Comparison of ENCODE assay signal across 21 mouse cellular contexts in the genomic region with DNA sequence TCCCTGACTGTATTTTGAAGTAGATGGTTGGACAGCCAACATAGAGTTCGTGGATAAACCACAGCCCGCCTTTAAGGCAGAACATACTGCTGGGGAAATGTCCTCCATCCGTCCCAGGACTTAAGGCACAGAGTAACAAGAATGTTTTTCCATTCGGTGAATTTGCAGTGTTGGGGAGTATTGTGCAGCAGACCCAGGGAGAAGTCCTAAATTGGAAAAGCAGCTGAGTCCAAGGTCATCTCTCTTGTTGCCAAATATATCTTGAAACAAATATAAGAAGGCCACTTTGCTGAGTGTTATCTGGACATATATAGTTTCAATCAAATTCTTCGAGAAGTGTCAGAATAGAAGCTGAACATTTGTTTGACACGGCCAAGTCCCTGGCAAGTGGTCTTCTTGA. TPM values are rescaled to one million over a fixed set of nuclear protein-coding genes. Genes with fewer than 3 reads are reported as not detected.
DNase-seq lines count a peak whose midpoint lies in the region; ATAC-seq and TF ChIP-seq lines count a peak whose summit lies in the region.
"Had no signal": no experiment of that assay in that cellular context is flagged by ENCODE, and none has a peak within 500 bp of the region (broad histone marks: within the 10 kb centered on the region; RNA-seq: fewer than 3 reads in every experiment).

No protein-coding gene starts in this region.

- peaks cover 15% of the 10 kb centered on the region; the same call in 1 of the 2 replicates for H3K36me3 ChIP-seq in heart, embryonic 10.5 days
- peaks cover 10% of the 10 kb centered on the region for H3K36me3 ChIP-seq in heart, embryonic 14.5 days (ENCODE audit: control insufficient read depth, insufficient read depth, low read length)
- H3K36me3 ChIP-seq in heart, embryonic 15.5 days: no peaks in the 10 kb centered on the region; the same call in 1 of the 2 replicates
- H3K36me3 ChIP-seq in heart, postnatal 0 days (replicated peaks; ENCODE audit: control insufficient read depth, insufficient read depth, low read length): 0 out of 2 replicates have a peak, but pooled peaks cover 5% of the 10 kb centered on the region
- H3K36me3 ChIP-seq: embryonic facial prominence, embryonic 15.5 days had no signal

- DNase-seq in heart, embryonic 10.5 days (ENCODE audit: low spot score): no peak
- DNase-seq in heart, postnatal 25 days (ENCODE audit: low spot score): no peak
- no peak for DNase-seq in heart, postnatal 10 days
- no peak for DNase-seq in heart, postnatal 0 days (ENCODE audit: low spot score)
- no peak for DNase-seq in yolk sac, embryonic 10.5 days (ENCODE audit: low spot score)
- DNase-seq: adrenal gland, adult 2 months; adrenal gland, postnatal 25 days; cerebellum, adult 11 months; cerebellum, adult 8-10 months; cerebellum, postnatal 14 days; embryo, embryonic 11 days; kidney, adult 11 months; kidney, adult 9 months had no signal

- H3K27ac ChIP-seq in heart, embryonic 10.5 days: peak overlapping the region; percentile 79
- H3K27ac ChIP-seq in heart, embryonic 14.5 days (replicated peaks in 1 of 2; ENCODE audit: control insufficient read depth in 1 of 2, insufficient read depth in 1 of 2, low read depth in 2 of 2, low read length in 2 of 2): peak overlapping the region; percentile 91 to 94
- peak overlapping the region; percentile 89 for H3K27ac ChIP-seq in heart, embryonic 15.5 days
- H3K27ac ChIP-seq in heart, postnatal 0 days (ENCODE audit: low read depth): peak overlapping the region; percentile 90
- H3K27ac ChIP-seq: embryonic facial prominence, embryonic 15.5 days; forebrain, embryonic 10.5 days; hindbrain, embryonic 13.5 days; hindbrain, postnatal 0 days had no signal

- TF ChIP-seq EP300 in heart, postnatal 0 days (IDR thresholded peaks at IDR 0.05; ENCODE audit: low read depth): no peak

- no peak for TF ChIP-seq CTCF in heart, postnatal 0 days (IDR thresholded peaks at IDR 0.05; ENCODE audit: low read depth)

- peak overlapping the region; percentile 9; the same call in 1 of the 2 replicates for H3K4me2 ChIP-seq in heart, embryonic 14.5 days (ENCODE audit: low read length)
- no peak overlapping the region for H3K4me2 ChIP-seq in heart, embryonic 15.5 days
- no peak overlapping the region for H3K4me2 ChIP-seq in heart, postnatal 0 days (ENCODE audit: low read depth, low read length)
- H3K4me2 ChIP-seq: embryonic facial prominence, embryonic 15.5 days; hindbrain, embryonic 13.5 days had no signal

- ATAC-seq in heart, embryonic 14.5 days (ENCODE audit: insufficient number of reproducible peaks, insufficient read depth, low FRiP score, low read depth): 0 out of 2 replicates have a peak, but pooled peaks have one; percentile 32
- ATAC-seq in heart, embryonic 15.5 days (replicated peaks; ENCODE audit: insufficient number of reproducible peaks, insufficient read depth, low FRiP score, low read depth): peak; percentile 66
- peak; percentile 48 for ATAC-seq in heart, postnatal 0 days (ENCODE audit: insufficient read depth, low read depth)
- ATAC-seq: forebrain, embryonic 14.5 days; hindbrain, postnatal 0 days had no signal

- H3K9ac ChIP-seq in heart, embryonic 14.5 days (ENCODE audit: low read length): peak overlapping the region; percentile 41
- no peak overlapping the region for H3K9ac ChIP-seq in heart, embryonic 15.5 days
- no peak overlapping the region; the same call in 1 of the 2 replicates for H3K9ac ChIP-seq in heart, postnatal 0 days (replicated peaks; ENCODE audit: low read depth, low read length)
- H3K9ac ChIP-seq: embryonic facial prominence, embryonic 15.5 days; hindbrain, embryonic 13.5 days had no signal

- 63% methylated on average over 6 of the region's 6 CpGs for WGBS in heart, embryonic 10.5 days
- WGBS in heart, embryonic 14.5 days: 38% methylated on average over 6 of the region's 6 CpGs
- 41% methylated on average over 6 of the region's 6 CpGs for WGBS in heart, embryonic 15.5 days
- 28% methylated on average over 6 of the region's 6 CpGs for WGBS in heart, postnatal 0 days

- H3K9me3 ChIP-seq in heart, embryonic 10.5 days: no peaks in the 10 kb centered on the region
- H3K9me3 ChIP-seq in heart, embryonic 14.5 days (ENCODE audit: control insufficient read depth, low read length): no peaks in the 10 kb centered on the region
- no peaks in the 10 kb centered on the region for H3K9me3 ChIP-seq in heart, embryonic 15.5 days (replicated peaks)
- H3K9me3 ChIP-seq in heart, postnatal 0 days (replicated peaks; ENCODE audit: control insufficient read depth, low read length): no peaks in the 10 kb centered on the region
- H3K9me3 ChIP-seq: embryonic facial prominence, embryonic 15.5 days; forebrain, embryonic 10.5 days; hindbrain, embryonic 13.5 days had no signal

- no peak overlapping the region for H3K4me3 ChIP-seq in heart, embryonic 10.5 days
- H3K4me3 ChIP-seq in heart, embryonic 14.5 days (ENCODE audit: control insufficient read depth in 1 of 2, insufficient read depth in 1 of 2, low read depth in 1 of 2, low read length in 2 of 2): no peak overlapping the region
- no peak overlapping the region for H3K4me3 ChIP-seq in heart, embryonic 15.5 days
- no peak overlapping the region for H3K4me3 ChIP-seq in heart, postnatal 0 days (ENCODE audit: low read depth, low read length)
- H3K4me3 ChIP-seq: embryonic facial prominence, embryonic 15.5 days; erythroblast, embryonic 14.5 days; forebrain, embryonic 10.5 days; hindbrain, embryonic 13.5 days had no signal

- no peaks in the 10 kb centered on the region for H3K27me3 ChIP-seq in heart, embryonic 10.5 days (ENCODE audit: insufficient read depth, poor library complexity, severe bottlenecking)
- no peaks in the 10 kb centered on the region for H3K27me3 ChIP-seq in heart, embryonic 14.5 days (ENCODE audit: control insufficient read depth, insufficient read depth, low read length)
- no peaks in the 10 kb centered on the region for H3K27me3 ChIP-seq in heart, embryonic 15.5 days
- H3K27me3 ChIP-seq in heart, postnatal 0 days (ENCODE audit: control insufficient read depth, insufficient read depth, low read length): no peaks in the 10 kb centered on the region
- H3K27me3 ChIP-seq: embryonic facial prominence, embryonic 15.5 days; hindbrain, embryonic 13.5 days had no signal

- H3K4me1 ChIP-seq in heart, embryonic 10.5 days: peaks cover 19% of the 10 kb centered on the region
- peaks cover 13 to 23% of the 10 kb centered on the region in 2 experiments for H3K4me1 ChIP-seq in heart, embryonic 14.5 days (ENCODE audit: control insufficient read depth in 2 of 2, insufficient read depth in 2 of 2, low read length in 2 of 2)
- H3K4me1 ChIP-seq in heart, embryonic 15.5 days (replicated peaks): peaks cover 26% of the 10 kb centered on the region
- peaks cover 23% of the 10 kb centered on the region for H3K4me1 ChIP-seq in heart, postnatal 0 days (ENCODE audit: control insufficient read depth, insufficient read depth)

- intact Hi-C loops in heart, postnatal 25 days (cut with DNase I): no loop called here
- intact Hi-C loops in heart, postnatal 10 days (cut with DNase I): loop anchor here (2.0 kb wide), 1 partner anchor 15 kb away; no protein-coding TSS in a partner anchor

RNA-seq across cellular contexts. Expression of a gene that starts 41.4 kb away (rescaled TPM):
- polyA plus RNA-seq in heart, embryonic 10.5 days (2016; fragmentation: Nextera tagmentation; extraction: Ambion mirVana): 205 and 235 TPM in 2 replicates
- over 10,000 TPM; 10,772 to 12,207 TPM for total RNA-seq in heart, postnatal 25 days (2021)
- polyA plus RNA-seq in heart, embryonic 14.5 days (2014; fragmentation: Nextera tagmentation; extraction: Ambion mirVana): 472 and 483 TPM in 2 replicates
- 1,000 to 10,000 TPM; 7,820 to 7,948 TPM for total RNA-seq in heart, postnatal 10 days (2021)
- 288 and 291 TPM in 2 replicates for polyA plus RNA-seq in heart, embryonic 15.5 days (2015; fragmentation: Nextera tagmentation; extraction: Ambion mirVana)
- total RNA-seq in heart, postnatal 0 days (2014; rRNA removed; ENCODE audit: low replicate concordance): 2,277 and 2,295 TPM in 2 replicates
- 706 and 785 TPM in 2 replicates for polyA plus RNA-seq in heart, postnatal 0 days (2015; fragmentation: Nextera tagmentation; extraction: Ambion mirVana)
